Mouse (Mus musculus) embryonic fibroblast, embryonic 13.5 days (primary cell): ENCODE data around the gene Pole4. TPM values are rescaled to one million over a fixed set of nuclear protein-coding genes. Genes with fewer than 3 reads are reported as not detected.

ENCODE experiments used
- H3K27ac ChIP-seq: 2 replicates; pipeline ENCODE4 v1.5.1; 2012; ENCODE audit warnings: low read length, control low read depth, inconsistent platforms; ENCODE audit not compliant: insufficient read depth
- H3K4me1 ChIP-seq: 2 replicates; pipeline ENCODE4 v1.6.1; 2011; ENCODE audit warnings: low read length; ENCODE audit not compliant: control insufficient read depth, insufficient read depth
- H3K4me3 ChIP-seq: 2 replicates; pipeline ENCODE4 v1.5.1; 2011; ENCODE audit warnings: mild to moderate bottlenecking, control low read depth, low read length; ENCODE audit not compliant: insufficient read depth
- CTCF ChIP-seq: IDR thresholded peaks from 2 replicates; pipeline ENCODE4 v1.5.1; 2011; ENCODE audit warnings: mild to moderate bottlenecking, control low read depth, low read length, moderate library complexity, borderline replicate concordance; ENCODE audit not compliant: insufficient read depth
- POLR2A ChIP-seq: IDR thresholded peaks from 2 replicates; pipeline ENCODE4 v1.6.1; 2011; ENCODE audit warnings: low read depth, mild to moderate bottlenecking, control low read depth, low read length, moderate library complexity
- polyA plus RNA-seq: library from polyadenylated mRNA; stranded (reverse); fragments of >200 nt; gene quantifications from 2 replicates; pipeline ENCODE4 v1.2.4, GENCODE M21; 2011; ENCODE audit warnings: low read depth; ENCODE audit not compliant: missing spikeins, insufficient read length

Gene Pole4
- polyA plus RNA-seq, 1 experiment = 75.0 TPM

GRCm38 (mm10) chr6:82595461-82596090, 109.6 kb downstream of the Pole4 start:
- H3K4me3 ChIP-seq = no peak overlapping the region
- H3K27ac ChIP-seq = no peak overlapping the region
- TF ChIP-seq POLR2A (no peak), CTCF (no peak)
- H3K4me1 ChIP-seq = no peaks in the 10 kb centered on the region

- TF ChIP-seq CTCF (no peak), POLR2A (no peak)
- H3K4me1 ChIP-seq = no peaks in the 10 kb centered on the region
These were observed 115.8 kb downstream of the Pole4 start for GRCm38 (mm10) chr6:82589387-82589786.

DNA sequence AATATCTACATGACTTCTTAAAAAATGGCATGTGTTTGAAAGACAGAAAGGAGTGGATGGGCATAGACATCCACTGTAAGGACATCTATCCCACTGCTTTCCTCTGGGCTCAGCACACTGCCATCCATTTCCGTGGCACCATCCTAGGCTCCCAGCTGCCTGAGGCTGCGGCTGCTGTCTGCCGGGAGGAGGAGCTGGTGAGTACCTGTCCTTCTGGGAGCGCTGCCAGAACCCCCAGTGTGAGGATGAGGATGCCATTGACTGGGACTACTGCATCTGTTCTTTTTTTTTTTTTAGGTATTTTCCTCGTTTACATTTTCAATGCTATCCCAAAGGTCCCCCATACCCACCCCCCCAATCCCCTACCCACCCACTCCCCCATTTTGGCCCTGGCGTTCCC, 119.8 kb downstream of the Pole4 start:
- Histone ChIP-seq H3K4me3 (no peak overlapping the region), H3K4me1 (no peaks in the 10 kb centered on the region), H3K27ac (no peak overlapping the region)
- TF ChIP-seq CTCF = no peak
- TF ChIP-seq POLR2A = no peak

More at GRCm38 (mm10) chr6:82589387-82589786, 115.8 kb downstream of the Pole4 start:
- Histone ChIP-seq H3K4me3 (no peak overlapping the region), H3K27ac (no peak overlapping the region)

DNA sequence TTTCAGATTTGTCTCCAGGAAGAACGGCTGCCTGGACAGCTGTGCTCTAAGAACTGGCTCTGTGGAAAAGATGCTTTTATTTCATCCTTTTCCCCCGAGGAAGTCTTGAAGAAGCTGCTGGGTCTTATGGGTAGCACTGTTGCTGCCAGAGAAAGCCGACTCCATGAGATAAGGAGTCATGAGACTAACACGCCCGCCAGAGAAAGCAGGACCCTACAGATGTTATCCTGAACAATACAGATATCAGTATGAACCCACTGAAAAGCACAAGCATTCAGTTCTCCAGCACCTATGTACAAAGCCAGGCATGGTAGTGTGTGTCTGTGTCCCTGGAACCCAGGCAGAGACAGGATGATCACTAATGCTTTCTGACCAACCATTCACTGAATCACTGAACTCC, 129.7 kb downstream of the Pole4 start:
- H3K4me3 ChIP-seq = no peak overlapping the region
- TF ChIP-seq POLR2A (no peak), CTCF (no peak)
- H3K4me1 ChIP-seq = no peaks in the 10 kb centered on the region
- no peak overlapping the region for H3K27ac ChIP-seq

Other genes with a start within 250 kb of the Pole4 start
- 26.2 and 30.8 TPM in 2 replicates for gene Hk2, start 69.1 kb upstream of the Pole4 start, polyA plus RNA-seq
- 1.3 and 2.7 TPM in 2 replicates for gene Sema4f, start 234.4 kb upstream of the Pole4 start, polyA plus RNA-seq
- 0.78 TPM in 1 of 2 replicates, not detected in the other for gene M1ap, start 241.5 kb upstream of the Pole4 start, polyA plus RNA-seq